Comparison of ENCODE assay signal across 37 mouse cellular contexts in the genomic region with DNA sequence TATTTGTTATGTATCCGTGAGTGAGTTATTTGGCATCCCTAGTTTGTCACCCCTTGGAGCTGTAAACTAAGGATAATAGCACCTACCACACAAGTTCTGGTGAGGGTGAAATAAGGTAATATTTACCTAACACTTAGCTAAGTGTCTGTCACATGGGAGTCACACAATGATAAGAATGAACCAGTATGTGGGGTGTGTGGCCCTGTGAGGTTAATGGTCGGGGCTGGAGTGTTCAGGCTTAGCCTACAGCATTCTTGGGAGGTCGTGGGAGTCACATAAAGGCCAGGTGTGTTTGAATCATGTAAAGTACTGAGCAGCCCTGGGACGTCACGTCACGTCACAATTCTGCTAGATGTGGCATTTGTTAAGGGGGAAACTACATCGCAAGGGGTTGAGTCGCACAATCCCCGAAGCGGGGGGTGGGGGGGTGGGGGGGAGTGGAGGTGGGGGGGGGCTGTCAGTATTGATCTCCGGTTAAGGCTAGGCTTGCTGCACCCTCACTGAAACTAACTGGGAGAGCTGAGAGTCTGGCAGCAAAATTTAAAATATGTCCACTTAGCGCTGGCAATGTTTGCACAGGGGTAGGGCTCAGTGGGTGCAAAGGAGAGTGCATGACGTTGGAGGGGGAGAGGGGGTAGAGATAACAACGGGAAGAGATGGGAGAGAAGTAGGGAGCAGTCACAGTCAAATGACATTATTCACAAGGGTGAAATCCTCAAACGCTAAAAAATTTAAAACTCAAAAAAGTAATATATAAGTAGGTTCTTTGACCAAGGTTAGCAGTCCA. TPM values are rescaled to one million over a fixed set of nuclear protein-coding genes. Genes with fewer than 3 reads are reported as not detected.
DNase-seq lines count a peak whose midpoint lies in the region; ATAC-seq and TF ChIP-seq lines count a peak whose summit lies in the region.
"Had no signal": no experiment of that assay in that cellular context is flagged by ENCODE, and none has a peak within 500 bp of the region (broad histone marks: within the 10 kb centered on the region; RNA-seq: fewer than 3 reads in every experiment).

No protein-coding gene starts in this region.

- WGBS in forebrain, embryonic 11.5 days: 90% methylated on average over 15 of the region's 15 CpGs
- WGBS in forebrain, embryonic 13.5 days: 82% methylated on average over 15 of the region's 15 CpGs
- WGBS in lung, postnatal 0 days: 27% methylated on average over 15 of the region's 15 CpGs
- 30% methylated on average over 15 of the region's 15 CpGs for WGBS in stomach, embryonic 16.5 days
- WGBS in kidney, adult 2 months: 81% methylated on average over 15 of the region's 15 CpGs

- H3K36me3 ChIP-seq in forebrain, embryonic 11.5 days (ENCODE audit: control insufficient read depth, insufficient read depth, low read length): no peaks in the 10 kb centered on the region
- no peaks in the 10 kb centered on the region for H3K36me3 ChIP-seq in forebrain, embryonic 13.5 days (ENCODE audit: poor library complexity, severe bottlenecking)
- H3K36me3 ChIP-seq in lung, postnatal 0 days (ENCODE audit: insufficient read depth, low read length): no peaks in the 10 kb centered on the region
- no peaks in the 10 kb centered on the region for H3K36me3 ChIP-seq in stomach, embryonic 16.5 days (ENCODE audit: control insufficient read depth, insufficient read depth, low read length)
- no peaks in the 10 kb centered on the region for H3K36me3 ChIP-seq in kidney, adult 2 months (ENCODE audit: control insufficient read depth, insufficient read depth, low read length)
- H3K36me3 ChIP-seq: forebrain, embryonic 15.5 days; heart, embryonic 13.5 days; limb, embryonic 10.5 days; limb, embryonic 15.5 days; liver, embryonic 13.5 days; midbrain, embryonic 12.5 days; neural tube, embryonic 13.5 days had no signal

- no peak overlapping the region for H3K4me2 ChIP-seq in forebrain, embryonic 11.5 days (ENCODE audit: low read depth, low read length, severe bottlenecking)
- no peak overlapping the region for H3K4me2 ChIP-seq in forebrain, embryonic 13.5 days
- peak overlapping the region; percentile 28 for H3K4me2 ChIP-seq in lung, postnatal 0 days (replicated peaks; ENCODE audit: low read depth, low read length)
- peak overlapping the region; percentile 11; the same call in 1 of the 2 replicates for H3K4me2 ChIP-seq in stomach, embryonic 16.5 days (ENCODE audit: low read depth, low read length)
- H3K4me2 ChIP-seq: forebrain, embryonic 15.5 days; heart, embryonic 13.5 days; hindbrain, embryonic 14.5 days; limb, embryonic 15.5 days; liver, embryonic 13.5 days; midbrain, embryonic 12.5 days; neural tube, embryonic 13.5 days had no signal

- TF ChIP-seq EP300 in lung, postnatal 0 days (IDR thresholded peaks at IDR 0.05): peak; percentile 57; the same call in 1 of the 2 replicates

- H3K27me3 ChIP-seq in forebrain, embryonic 11.5 days (ENCODE audit: control insufficient read depth, insufficient read depth, low read length): no peaks in the 10 kb centered on the region
- no peaks in the 10 kb centered on the region for H3K27me3 ChIP-seq in forebrain, embryonic 13.5 days
- no peaks in the 10 kb centered on the region for H3K27me3 ChIP-seq in lung, postnatal 0 days (replicated peaks; ENCODE audit: insufficient read depth, low read length)
- no peaks in the 10 kb centered on the region for H3K27me3 ChIP-seq in stomach, embryonic 16.5 days (ENCODE audit: control insufficient read depth, insufficient read depth, low read length)
- H3K27me3 ChIP-seq in kidney, adult 2 months (replicated peaks; ENCODE audit: control insufficient read depth, insufficient read depth, low read length): no peaks in the 10 kb centered on the region
- H3K27me3 ChIP-seq: CH12.LX; forebrain, embryonic 15.5 days; heart, embryonic 13.5 days; limb, embryonic 15.5 days; liver, embryonic 13.5 days; neural tube, embryonic 13.5 days had no signal

- no peak for TF ChIP-seq CTCF in lung, postnatal 0 days (IDR thresholded peaks at IDR 0.05)
- TF ChIP-seq CTCF in kidney, adult 2 months (conservative IDR thresholded peaks at IDR 0.05; ENCODE audit: insufficient read depth, insufficient read length, low read depth, low read length): no peak

- H3K9ac ChIP-seq in forebrain, embryonic 11.5 days (ENCODE audit: low read length): no peak overlapping the region
- H3K9ac ChIP-seq in forebrain, embryonic 13.5 days: no peak overlapping the region
- H3K9ac ChIP-seq in lung, postnatal 0 days (replicated peaks; ENCODE audit: low read depth): no peak overlapping the region
- no peak overlapping the region for H3K9ac ChIP-seq in stomach, embryonic 16.5 days (ENCODE audit: low read length)
- H3K9ac ChIP-seq: forebrain, embryonic 15.5 days; heart, embryonic 13.5 days; hindbrain, embryonic 14.5 days; limb, embryonic 15.5 days; liver, embryonic 13.5 days; midbrain, embryonic 12.5 days; neural tube, embryonic 13.5 days had no signal

- H3K4me3 ChIP-seq in forebrain, embryonic 11.5 days (ENCODE audit: low read depth, low read length): no peak overlapping the region
- H3K4me3 ChIP-seq in forebrain, embryonic 13.5 days: no peak overlapping the region
- no peak overlapping the region for H3K4me3 ChIP-seq in lung, postnatal 0 days (ENCODE audit: low read depth, low read length)
- no peak overlapping the region for H3K4me3 ChIP-seq in stomach, embryonic 16.5 days (replicated peaks; ENCODE audit: low read length)
- H3K4me3 ChIP-seq in kidney, adult 2 months (ENCODE audit: insufficient read depth, low read depth, low read length): no peak overlapping the region
- H3K4me3 ChIP-seq: forebrain, embryonic 15.5 days; heart, adult 2 months; heart, embryonic 13.5 days; limb, embryonic 10.5 days; limb, embryonic 15.5 days; liver, embryonic 13.5 days; megakaryocyte, embryonic 14.5 days; midbrain, embryonic 12.5 days; myocyte; neural tube, embryonic 13.5 days had no signal

- TF ChIP-seq POLR2A in kidney, adult 2 months (IDR thresholded peaks at IDR 0.05; ENCODE audit: low read depth, low read length): no peak

- no peaks in the 10 kb centered on the region for H3K4me1 ChIP-seq in forebrain, embryonic 11.5 days (replicated peaks; ENCODE audit: control insufficient read depth, insufficient read depth, low read length)
- H3K4me1 ChIP-seq in forebrain, embryonic 13.5 days: peaks cover 16% of the 10 kb centered on the region
- H3K4me1 ChIP-seq in lung, postnatal 0 days (ENCODE audit: insufficient read depth, low read depth, low read length): no peaks in the 10 kb centered on the region
- peaks cover 4% of the 10 kb centered on the region; the same call in 1 of the 2 replicates for H3K4me1 ChIP-seq in stomach, embryonic 16.5 days (ENCODE audit: control insufficient read depth, insufficient read depth, low read length)
- H3K4me1 ChIP-seq in kidney, adult 2 months (ENCODE audit: control insufficient read depth, insufficient read depth, low read length): no peaks in the 10 kb centered on the region

- ATAC-seq in forebrain, embryonic 11.5 days (replicated peaks; ENCODE audit: low FRiP score): no peak
- ATAC-seq in forebrain, embryonic 13.5 days: no peak
- ATAC-seq in lung, postnatal 0 days: peak; percentile 94
- peak; percentile 42; the same call in 1 of the 2 replicates for ATAC-seq in stomach, embryonic 16.5 days (ENCODE audit: insufficient read depth, low FRiP score)
- ATAC-seq: activated CD4-positive, CD25-positive, alpha-beta regulatory T cell, adult 4 months; forebrain, embryonic 15.5 days; inflammation-experienced regulatory T-cells, adult 6 months had no signal

- peak; percentile 41 for DNase-seq in forebrain, embryonic 11.5 days (ENCODE audit: low spot score)
- peak; percentile 28 to 61 for DNase-seq in lung, adult 18-20 months
- DNase-seq in lung, postnatal 0 days (ENCODE audit: low spot score): peak; percentile 64
- no peak for DNase-seq in left cerebral cortex, adult 8-10 months (ENCODE audit: low spot score in 2 of 2)
- no peak for DNase-seq in kidney, adult 2 months
- no peak for DNase-seq in kidney, postnatal 36 days
- DNase-seq: adrenal gland, adult 8-10 months; cerebellum, adult 9-10 months; cerebellum, postnatal 36 days; gastrocnemius, postnatal 36 days; heart, adult 2 months; heart, postnatal 10 days; kidney, postnatal 4 days; liver, embryonic 13.5 days; right cerebral cortex, postnatal 14 days; thymus, adult 2 months; thymus, postnatal 36 days had no signal

- no peak overlapping the region for H3K27ac ChIP-seq in forebrain, embryonic 11.5 days (ENCODE audit: low read depth, low read length)
- no peak overlapping the region for H3K27ac ChIP-seq in forebrain, embryonic 13.5 days
- no peak overlapping the region for H3K27ac ChIP-seq in lung, postnatal 0 days (ENCODE audit: low read length)
- no peak overlapping the region for H3K27ac ChIP-seq in stomach, embryonic 16.5 days (ENCODE audit: low read length)
- no peak overlapping the region for H3K27ac ChIP-seq in kidney, adult 2 months (ENCODE audit: insufficient read depth, low read depth, low read length)
- H3K27ac ChIP-seq: forebrain, embryonic 15.5 days; heart, adult 2 months; heart, embryonic 13.5 days; hindbrain, embryonic 14.5 days; limb, embryonic 10.5 days; limb, embryonic 15.5 days; liver, embryonic 13.5 days; midbrain, embryonic 12.5 days; neural tube, embryonic 13.5 days had no signal

- no peaks in the 10 kb centered on the region for H3K9me3 ChIP-seq in forebrain, embryonic 11.5 days (ENCODE audit: control insufficient read depth, low read length)
- H3K9me3 ChIP-seq in forebrain, embryonic 13.5 days (replicated peaks): no peaks in the 10 kb centered on the region
- no peaks in the 10 kb centered on the region for H3K9me3 ChIP-seq in lung, postnatal 0 days (ENCODE audit: low read length)
- H3K9me3 ChIP-seq in stomach, embryonic 16.5 days (replicated peaks; ENCODE audit: control insufficient read depth, low read length): no peaks in the 10 kb centered on the region
- H3K9me3 ChIP-seq: forebrain, embryonic 15.5 days; heart, embryonic 13.5 days; limb, embryonic 10.5 days; limb, embryonic 15.5 days; liver, embryonic 13.5 days; megakaryocyte, embryonic 14.5 days; midbrain, embryonic 12.5 days; neural tube, embryonic 13.5 days had no signal

RNA-seq across cellular contexts. Expression of gene Sult6b2, which starts 8.5 kb away (rescaled TPM):
- polyA plus RNA-seq in forebrain, embryonic 11.5 days (2014; fragmentation: Nextera tagmentation; extraction: Ambion mirVana): 0.29 TPM in 1 of 2 replicates, not detected in the other
- not detected in 2 replicates for polyA plus RNA-seq in forebrain, embryonic 13.5 days (2015; fragmentation: Nextera tagmentation; extraction: Ambion mirVana)
- not detected in 2 replicates for polyA plus RNA-seq in lung, postnatal 0 days (2015; fragmentation: Nextera tagmentation; extraction: Ambion mirVana)
- 1.5 and 3.1 TPM in 2 replicates for polyA plus RNA-seq in stomach, embryonic 16.5 days (2015; fragmentation: Nextera tagmentation; extraction: Ambion mirVana)
- under 1 TPM in 3 of 4 experiments, not detected in 1; 0.16 to 0.30 (median 0.25) TPM for total RNA-seq in left cerebral cortex, adult 8-10 months (2022)
- not detected in 2 replicates for polyA plus RNA-seq in kidney, adult 2 months (2012; rRNA removed)
- total RNA-seq: adrenal gland, adult 8-10 months; gastrocnemius, adult 18-20 months; gastrocnemius, postnatal 36 days; heart, adult 2 months; heart, postnatal 10 days; hematopoietic stem cell, adult 5-6 weeks; midbrain, postnatal 0 days had no signal
- polyA plus RNA-seq: activated CD4-positive, CD25-positive, alpha-beta regulatory T cell, adult 4 months; C2C12; embryonic facial prominence, embryonic 11.5 days; hindbrain, embryonic 14.5 days; inflammation-experienced regulatory T-cells, adult 6 months; kidney, embryonic 16.5 days; limb, embryonic 10.5 days; liver, embryonic 13.5 days; midbrain, embryonic 12.5 days; myocyte had no signal

RNA-seq across cellular contexts. Expression of gene Cmas, which starts 39.4 kb away (rescaled TPM):
- 103 and 109 TPM in 2 replicates for polyA plus RNA-seq in forebrain, embryonic 11.5 days (2014; fragmentation: Nextera tagmentation; extraction: Ambion mirVana)
- 129 and 133 TPM in 2 replicates for polyA plus RNA-seq in forebrain, embryonic 13.5 days (2015; fragmentation: Nextera tagmentation; extraction: Ambion mirVana)
- polyA plus RNA-seq in lung, postnatal 0 days (2015; fragmentation: Nextera tagmentation; extraction: Ambion mirVana): 53.5 and 53.6 TPM in 2 replicates
- polyA plus RNA-seq in stomach, embryonic 16.5 days (2015; fragmentation: Nextera tagmentation; extraction: Ambion mirVana): 83.6 and 90.7 TPM in 2 replicates
- total RNA-seq in left cerebral cortex, adult 8-10 months (2022): 100 to 1,000 TPM; 104 to 115 (median 109) TPM
- 11.4 and 16.5 TPM in 2 replicates for polyA plus RNA-seq in kidney, adult 2 months (2012; rRNA removed)

Comparison
In these comparisons a context has a peak if more than half of its experiments do, and no peak if none do; other contexts are left out.
1. ATAC-seq: peak in lung, postnatal 0 days (single experiment) and stomach, embryonic 16.5 days (single experiment); none in forebrain, embryonic 11.5 days (single experiment) and forebrain, embryonic 13.5 days (single experiment).
2. DNase-seq: peak in forebrain, embryonic 11.5 days (single experiment), lung, adult 18-20 months (2 of 2) and lung, postnatal 0 days (single experiment); none in left cerebral cortex, adult 8-10 months (0 of 2), kidney, adult 2 months (single experiment) and kidney, postnatal 36 days (0 of 2).
3. H3K4me2 ChIP-seq: peak in lung, postnatal 0 days (single experiment) and stomach, embryonic 16.5 days (single experiment); none in forebrain, embryonic 11.5 days (single experiment) and forebrain, embryonic 13.5 days (single experiment).